Mouse (Mus musculus) bone marrow, adult 2 months (tissue): ENCODE results near the gene Arhgap45. TPM values are rescaled to one million over a fixed set of nuclear protein-coding genes. Genes with fewer than 3 reads are reported as not detected.

Experiments
- H3K27ac ChIP-seq: fragments of 200-500 bp; 2 replicates; pipeline ENCODE4 v1.5.1; 2012; ENCODE audit warnings: low read depth, mild to moderate bottlenecking, control low read depth, inconsistent platforms, low read length; ENCODE audit not compliant: control insufficient read depth, poor library complexity, insufficient read depth
- H3K4me1 ChIP-seq: fragments of 200-500 bp; 2 replicates; pipeline ENCODE4 v1.6.1; 2011; ENCODE audit warnings: low read length; ENCODE audit not compliant: control insufficient read depth, insufficient read depth
- H3K4me3 ChIP-seq: fragments of 200-500 bp; replicated peaks from 2 replicates; pipeline ENCODE3; 2011; ENCODE audit warnings: mild to moderate bottlenecking, low read depth, low read length, control low read depth; ENCODE audit not compliant: control insufficient read depth
- CTCF ChIP-seq: fragments of 200-500 bp; IDR thresholded peaks from 2 replicates; pipeline ENCODE4 v1.5.1; 2011; ENCODE audit warnings: low read length, control low read depth; ENCODE audit not compliant: control insufficient read depth, insufficient read depth
- POLR2A ChIP-seq: fragments of 200-500 bp; IDR thresholded peaks from 2 replicates; pipeline ENCODE4 v1.6.1; 2011; ENCODE audit warnings: low read depth, mild to moderate bottlenecking, control low read depth, low read length, borderline replicate concordance; ENCODE audit not compliant: control insufficient read depth
- WGBS: fragments of 180-500 bp; shearing (Covaris S2); methylation state at CpG from one replicate; pipeline ENCODE4 v1.1.7; 2018; 5-methylcytosine and 5-hydroxymethylcytosine counted together
- polyA plus RNA-seq: library from polyadenylated mRNA; stranded (reverse); fragments of >200 nt; gene quantifications from 2 replicates; pipeline ENCODE4 v1.2.4, GENCODE M21; 2011; ENCODE audit warnings: low replicate concordance; ENCODE audit not compliant: missing spikeins, insufficient read depth, insufficient read length

Arhgap45 gene
- polyA plus RNA-seq, 1 experiment: 291 TPM

DNA sequence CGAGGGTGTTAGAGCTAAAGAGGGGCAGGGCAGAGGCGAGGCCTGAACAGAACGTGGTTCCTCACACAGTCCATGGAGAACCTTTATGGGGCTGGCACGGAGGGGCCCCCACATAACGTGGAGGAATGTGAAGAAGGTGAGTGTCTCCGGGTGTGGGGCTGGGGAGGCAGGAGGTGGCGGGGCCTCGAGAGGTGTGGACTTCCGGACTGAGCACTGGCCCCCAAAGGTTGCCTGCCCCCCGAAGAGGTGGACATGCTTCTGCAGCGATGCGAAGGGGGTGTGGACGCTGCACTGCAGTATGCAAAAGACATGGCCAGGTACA lies 4.8 kb downstream of the Arhgap45 start:
- Histone ChIP-seq H3K4me1 (peaks cover 10% of the 10 kb centered on the region), H3K4me3 (no peak overlapping the region), H3K27ac (no peak overlapping the region)
- 76% methylated on average over 13 of the region's 13 CpGs for WGBS
- TF ChIP-seq POLR2A (no peak), CTCF (no peak)

- TF ChIP-seq POLR2A (no peak), CTCF (no peak)
- 17% methylated on average over 12 of the region's 12 CpGs for WGBS
- Histone ChIP-seq H3K27ac (peak overlapping the region; percentile 28), H3K4me3 (no peak overlapping the region), H3K4me1 (peaks cover 9% of the 10 kb centered on the region)
These were observed 5.7 kb downstream of the Arhgap45 start for GRCm38 (mm10) chr10:80022164-80022563.

DNA sequence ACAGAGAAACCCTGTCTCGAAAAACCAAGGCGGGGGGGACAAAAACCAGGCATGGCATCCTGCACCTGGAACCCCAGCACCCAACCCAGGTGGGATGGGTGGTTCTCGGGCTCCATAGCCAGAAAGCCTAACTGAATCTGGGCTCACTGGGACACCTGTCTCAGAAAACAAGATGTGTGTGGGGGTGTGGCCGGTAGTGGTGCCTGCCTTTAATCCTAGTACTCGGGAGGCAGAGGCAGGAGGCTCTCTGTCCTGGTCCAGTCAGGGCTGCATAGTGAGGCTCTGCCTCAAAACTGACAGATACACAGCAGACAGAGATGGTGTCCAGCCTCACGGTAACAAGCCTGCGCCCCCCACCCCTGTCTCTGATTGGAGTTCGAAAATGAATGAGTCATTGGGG lies 6.4 kb downstream of the Arhgap45 start:
- Histone ChIP-seq H3K27ac (no peak overlapping the region), H3K4me1 (peaks cover 9% of the 10 kb centered on the region), H3K4me3 (no peak overlapping the region)
- no peak for TF ChIP-seq CTCF
- no peak for TF ChIP-seq POLR2A
- 78% methylated on average over 8 of the region's 8 CpGs for WGBS

GRCm38 (mm10) chr10:80023758-80024157 lies 7.3 kb downstream of the Arhgap45 start:
- 50% methylated on average over 5 of the region's 5 CpGs for WGBS
- H3K4me1 ChIP-seq: peaks cover 7% of the 10 kb centered on the region
- H3K27ac ChIP-seq: peak overlapping the region; percentile 72
- no peak overlapping the region for H3K4me3 ChIP-seq
- TF ChIP-seq CTCF (no peak), POLR2A (no peak)

GRCm38 (mm10) chr10:80024229-80025043 lies 8.0 kb downstream of the Arhgap45 start:
- H3K4me3 ChIP-seq: peak overlapping the region; percentile 28
- H3K4me1 ChIP-seq: peaks cover 7% of the 10 kb centered on the region
- TF ChIP-seq CTCF (no peak), POLR2A (no peak)
- H3K27ac ChIP-seq: peak overlapping the region; percentile 73
- 61% methylated on average over 15 of the region's 15 CpGs for WGBS

DNA sequence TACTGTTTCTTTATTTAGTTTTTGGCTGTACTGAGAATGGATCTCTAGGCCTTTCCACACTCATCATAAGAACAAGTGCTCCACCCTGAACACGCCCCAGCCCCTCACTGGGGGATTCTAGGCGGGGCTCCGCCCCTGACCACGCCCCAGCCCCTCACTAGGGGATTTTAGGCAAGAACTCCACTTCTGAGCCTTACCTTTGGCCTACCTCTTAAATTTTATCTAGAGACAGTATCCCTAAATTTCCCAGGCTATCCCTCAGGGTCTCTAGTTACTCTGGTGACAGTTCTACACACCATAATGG lies 8.5 kb downstream of the Arhgap45 start:
- no peak for TF ChIP-seq POLR2A
- no peak for TF ChIP-seq CTCF
- 65% methylated on average over 4 of the region's 4 CpGs for WGBS
- no peak overlapping the region for H3K4me3 ChIP-seq
- H3K4me1 ChIP-seq: peaks cover 7% of the 10 kb centered on the region
- peak overlapping the region; percentile 73; the same call in 1 of the 2 replicates for H3K27ac ChIP-seq

- WGBS: 81% methylated on average over 10 of the region's 10 CpGs
- Histone ChIP-seq H3K4me1 (peaks cover 7% of the 10 kb centered on the region), H3K27ac (peak overlapping the region; percentile 73; the same call in 1 of the 2 replicates), H3K4me3 (no peak overlapping the region)
- TF ChIP-seq POLR2A (no peak), CTCF (no peak)
These were observed 9.0 kb downstream of the Arhgap45 start for GRCm38 (mm10) chr10:80025463-80025862.

DNA sequence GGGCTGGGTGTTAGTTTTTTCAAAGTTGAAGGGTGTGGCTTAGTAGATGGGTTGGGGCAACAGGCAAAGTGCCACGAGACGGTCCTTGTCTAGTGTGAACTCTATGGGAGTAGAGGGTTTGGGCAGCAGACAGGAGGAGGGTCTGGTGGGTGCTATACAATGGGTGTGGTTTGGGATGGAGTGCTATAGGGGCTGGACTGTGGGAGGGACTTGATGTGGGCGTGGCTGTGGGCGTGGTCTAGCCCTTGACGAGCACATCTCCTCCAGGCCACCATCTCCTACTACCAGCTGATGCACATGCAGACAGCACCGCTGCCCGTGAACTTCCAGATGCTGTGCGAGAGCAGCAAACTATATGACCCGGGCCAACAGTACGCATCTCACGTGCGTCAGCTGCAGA lies 9.4 kb downstream of the Arhgap45 start:
- peaks cover 7% of the 10 kb centered on the region for H3K4me1 ChIP-seq
- WGBS: 67% methylated on average over 12 of the region's 12 CpGs
- H3K4me3 ChIP-seq: no peak overlapping the region
- TF ChIP-seq CTCF: no peak
- no peak for TF ChIP-seq POLR2A
- H3K27ac ChIP-seq: no peak overlapping the region; the same call in 1 of the 2 replicates
